Mouse (Mus musculus) megakaryocyte-erythroid progenitor cell, adult 5 weeks (primary cell): ENCODE results near the gene Ttc21b. TPM values are rescaled to one million over a fixed set of nuclear protein-coding genes. Genes with fewer than 3 reads are reported as not detected.

Source experiments
- polyA plus RNA-seq: library from polyadenylated mRNA; stranded (reverse); fragments of >175 nt; gene quantifications from 2 replicates; pipeline ENCODE4 v1.2.3, GENCODE M21; 2012

Ttc21b gene
- polyA plus RNA-seq = 1.3 TPM in 2 replicates

GRCm38 (mm10) chr2:66256220-66257131, at the start of gene Ttc21b:
Gene Ttc21b, minus strand, starts transcription at chr2:66256617.

Other genes starting within 250 kb of the Ttc21b start
- 0.51 and 1.0 TPM in 2 replicates for gene Galnt3, start 131.6 kb downstream of the Ttc21b start, polyA plus RNA-seq
- not detected in 2 replicates for gene Scn1a, start 184.2 kb upstream of the Ttc21b start, polyA plus RNA-seq